Mouse (Mus musculus) induced T-regulatory cell, adult 2 months (primary cell): Measurements from ENCODE around the gene 1110065P20Rik.
A peak's percentile ranks its signal among the peaks of the same experiment; 100 is the strongest.

Experiments
- DNase-seq: peaks from one replicate; pipeline ENCODE4 v3.0.0-alpha.2; 2012; ENCODE audit warnings: low read depth

Gene 1110065P20Rik

GRCm38 (mm10) chr4:124840998-124841397 lies 10.0 kb downstream of the 1110065P20Rik start:
- peak; percentile 44 for DNase-seq

- no peak for DNase-seq
These were observed 12.8 kb downstream of the 1110065P20Rik start for GRCm38 (mm10) chr4:124838035-124838700.

GRCm38 (mm10) chr4:124832796-124833195 lies 18.2 kb downstream of the 1110065P20Rik start:
- DNase-seq = no peak

DNA sequence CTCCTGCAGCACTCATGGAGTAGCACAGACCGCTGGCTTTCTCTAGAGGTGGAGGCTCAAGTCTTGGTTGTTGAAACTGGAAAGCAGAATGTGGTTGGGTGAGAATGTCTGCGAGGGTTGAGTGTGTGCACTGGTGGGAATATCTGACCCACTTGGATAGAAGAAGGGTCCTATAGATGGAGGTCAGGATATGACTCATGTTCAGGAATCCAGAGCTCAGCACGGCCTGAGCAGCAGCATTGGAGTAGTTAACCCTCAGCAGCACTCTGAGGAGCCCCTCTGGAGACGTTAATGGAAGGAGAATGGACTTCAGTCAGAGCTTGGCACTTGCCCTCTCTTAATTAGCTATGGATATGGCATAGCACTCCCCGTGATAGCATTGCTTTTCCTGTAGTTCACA lies 21.3 kb downstream of the 1110065P20Rik start:
- DNase-seq = no peak

DNA sequence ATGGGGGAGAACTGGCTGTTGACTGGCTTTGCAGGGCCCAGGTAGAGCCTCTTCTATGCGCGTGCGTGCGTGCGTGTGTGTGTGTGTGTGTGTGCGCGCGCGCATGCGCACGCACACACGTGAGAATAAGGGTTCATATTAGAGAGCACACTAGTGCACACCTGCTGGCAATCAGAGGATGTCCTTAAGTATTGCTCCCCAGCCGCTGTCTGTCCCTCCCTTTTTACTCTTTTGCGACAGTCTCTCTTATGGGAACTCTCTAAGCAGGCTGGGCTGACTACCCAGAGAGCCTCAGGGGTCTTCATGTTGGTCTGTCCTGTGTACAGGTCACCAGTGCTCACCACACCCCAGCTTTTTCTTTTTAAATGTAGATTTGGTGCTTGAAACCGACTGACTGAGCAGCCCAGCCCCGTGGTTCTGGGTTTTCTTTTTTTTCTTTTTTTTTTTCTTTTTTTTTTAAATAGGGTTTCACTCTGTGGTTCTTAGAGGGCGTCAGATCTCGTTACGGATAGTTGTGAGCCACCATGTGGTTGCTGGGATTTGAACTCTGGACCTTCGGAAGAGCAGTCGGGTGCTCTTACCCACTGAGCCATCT lies 25.5 kb downstream of the 1110065P20Rik start:
- DNase-seq = no peak

DNA sequence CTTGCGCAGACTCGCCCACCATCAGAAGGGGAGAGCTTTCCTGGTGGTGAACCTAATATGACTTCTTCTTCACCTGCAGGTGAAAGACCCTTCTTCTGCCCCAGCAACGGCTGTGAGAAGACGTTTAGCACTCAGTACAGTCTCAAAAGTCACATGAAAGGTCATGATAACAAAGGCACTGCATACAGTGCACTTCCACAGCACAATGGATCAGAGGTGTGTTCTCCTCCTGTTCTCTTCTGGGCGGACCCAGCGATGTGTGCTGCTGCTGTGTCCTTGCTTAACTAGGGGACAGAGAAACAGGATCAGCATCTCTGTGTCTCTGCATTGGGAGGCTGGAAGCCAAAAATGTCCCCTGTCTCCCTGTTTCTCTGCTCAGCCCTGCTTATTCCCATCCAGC lies 26.0 kb downstream of the 1110065P20Rik start:
- no peak for DNase-seq

GRCm38 (mm10) chr4:124818832-124819231 lies 32.2 kb downstream of the 1110065P20Rik start:
- DNase-seq = no peak

DNA sequence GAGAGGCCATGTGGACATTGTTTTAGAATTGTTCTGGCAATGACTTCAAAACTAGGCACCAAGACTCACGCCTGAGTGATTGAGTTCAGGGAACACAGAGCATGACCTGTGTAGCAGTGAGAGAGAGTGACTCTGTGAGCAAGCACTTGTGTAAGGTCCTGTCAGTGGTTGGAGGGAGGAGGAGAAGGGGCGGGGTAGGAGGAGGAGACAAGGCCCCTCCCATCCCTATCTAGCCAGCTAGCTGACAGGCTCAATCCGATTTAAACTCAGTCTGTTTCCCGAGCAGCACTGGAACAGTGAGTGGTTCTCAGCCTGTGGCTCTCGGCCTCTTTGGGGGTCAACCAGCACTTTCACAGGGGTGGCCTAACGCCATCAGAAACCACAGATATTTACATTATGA lies 33.2 kb downstream of the 1110065P20Rik start:
- no peak for DNase-seq

DNA sequence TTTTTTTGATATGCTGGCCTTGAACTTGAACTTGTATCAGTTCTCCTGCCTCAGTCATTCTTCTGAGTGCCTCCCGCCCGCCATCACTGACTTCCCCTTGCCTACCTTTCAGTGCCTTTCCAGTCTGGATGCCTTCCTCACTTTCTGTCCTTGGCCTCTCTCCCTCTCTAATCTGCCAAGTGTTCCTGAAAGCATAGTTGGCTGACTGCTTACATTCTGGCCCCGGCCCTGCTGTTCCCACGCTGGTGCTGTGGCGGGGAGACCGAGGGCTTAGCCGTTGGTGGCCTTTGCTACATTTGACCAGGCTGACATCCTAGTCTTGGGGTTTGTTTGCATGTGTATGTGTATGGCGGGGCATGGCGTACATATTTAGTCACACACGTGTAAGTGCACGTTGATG lies 35.1 kb downstream of the 1110065P20Rik start:
- DNase-seq = no peak

DNA sequence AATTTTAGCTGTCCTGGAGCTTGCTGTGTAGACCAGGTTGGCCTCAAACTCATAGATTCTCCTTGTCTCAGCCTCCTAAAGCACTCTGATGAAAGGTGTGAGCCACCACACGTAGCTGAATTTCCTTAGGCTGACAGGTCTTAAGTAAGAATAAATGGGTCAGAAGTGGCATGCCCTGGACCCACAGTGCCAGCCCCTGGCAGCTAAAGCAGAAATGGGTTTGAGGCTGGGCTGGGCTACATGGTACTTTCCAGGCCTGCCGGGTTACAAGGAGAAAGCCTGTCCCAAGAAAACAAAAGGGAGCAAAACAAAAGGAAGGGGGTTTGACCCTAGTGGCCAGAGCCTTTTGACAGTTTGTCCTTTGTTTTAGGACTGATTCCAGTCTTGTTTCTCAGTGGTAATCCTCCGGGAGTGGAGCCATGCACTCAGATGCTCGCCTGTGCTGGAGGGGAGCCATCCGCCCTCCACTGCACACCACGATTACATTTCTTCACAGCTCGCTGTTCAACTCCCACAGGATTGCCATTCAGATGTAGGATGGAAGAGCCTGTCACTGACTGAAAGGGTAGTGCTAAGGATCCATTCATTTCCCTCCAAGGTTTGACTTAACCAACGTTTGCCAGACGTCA lies 39.5 kb downstream of the 1110065P20Rik start:
- DNase-seq = no peak

DNA sequence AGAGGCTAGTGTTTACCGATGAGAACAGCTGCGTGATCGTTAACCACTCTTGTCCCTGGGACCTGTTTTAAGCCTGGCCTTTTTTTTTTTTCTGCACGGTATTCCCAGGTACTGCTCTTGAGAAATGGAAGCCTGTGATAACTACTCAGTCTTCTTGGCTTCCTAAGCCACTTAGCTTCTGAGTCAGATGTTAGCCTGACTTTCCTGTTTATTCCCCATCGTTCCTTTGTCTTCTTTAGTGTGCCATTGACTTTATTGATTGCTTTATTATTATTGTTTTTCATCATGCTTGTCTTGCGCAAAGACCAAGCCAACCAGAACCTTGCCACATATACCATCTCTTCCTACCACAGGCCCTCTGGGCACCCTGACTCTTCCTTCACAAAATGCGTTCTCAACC lies 40.9 kb downstream of the 1110065P20Rik start:
- DNase-seq = no peak

DNA sequence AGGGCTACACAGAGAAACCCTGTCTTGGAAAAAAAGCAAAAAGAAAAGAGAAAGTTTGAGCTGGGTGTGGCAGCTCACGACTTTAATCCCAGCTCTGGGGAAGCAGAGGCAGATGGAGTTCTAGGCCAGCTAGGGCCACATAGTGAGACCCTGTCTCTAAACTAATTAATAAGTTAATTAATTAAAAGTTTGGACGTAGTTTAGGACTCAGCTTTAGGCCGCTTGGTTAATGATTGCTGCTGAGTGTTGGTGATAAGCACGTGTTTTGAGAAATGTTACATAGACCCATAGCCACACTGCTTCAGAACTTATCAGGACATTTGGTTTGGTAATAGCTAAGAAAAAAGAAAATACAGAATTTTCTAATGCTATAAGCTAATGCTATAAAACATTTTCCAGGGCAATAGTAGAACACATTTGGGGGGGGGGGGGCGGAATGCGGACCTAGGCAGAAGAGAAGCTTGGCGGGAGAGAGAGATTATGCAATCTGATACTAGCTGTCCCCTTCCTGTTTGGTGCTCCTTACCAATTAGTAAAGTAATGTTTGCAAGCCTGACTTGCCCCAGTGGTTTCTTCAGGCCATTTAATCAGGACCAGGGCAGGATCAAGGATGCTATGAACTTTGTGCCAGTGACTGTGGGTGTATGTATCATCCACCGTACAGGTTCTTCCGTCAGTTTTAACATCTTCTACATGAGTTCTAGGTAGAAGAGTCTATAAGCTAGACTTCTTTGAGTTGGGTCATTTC lies 41.7 kb downstream of the 1110065P20Rik start:
- no peak for DNase-seq

GRCm38 (mm10) chr4:124808511-124808910 lies 42.5 kb downstream of the 1110065P20Rik start:
- DNase-seq = no peak

- DNase-seq = peak; percentile 58
These were observed 47.6 kb downstream of the 1110065P20Rik start for GRCm38 (mm10) chr4:124803406-124803805.

DNA sequence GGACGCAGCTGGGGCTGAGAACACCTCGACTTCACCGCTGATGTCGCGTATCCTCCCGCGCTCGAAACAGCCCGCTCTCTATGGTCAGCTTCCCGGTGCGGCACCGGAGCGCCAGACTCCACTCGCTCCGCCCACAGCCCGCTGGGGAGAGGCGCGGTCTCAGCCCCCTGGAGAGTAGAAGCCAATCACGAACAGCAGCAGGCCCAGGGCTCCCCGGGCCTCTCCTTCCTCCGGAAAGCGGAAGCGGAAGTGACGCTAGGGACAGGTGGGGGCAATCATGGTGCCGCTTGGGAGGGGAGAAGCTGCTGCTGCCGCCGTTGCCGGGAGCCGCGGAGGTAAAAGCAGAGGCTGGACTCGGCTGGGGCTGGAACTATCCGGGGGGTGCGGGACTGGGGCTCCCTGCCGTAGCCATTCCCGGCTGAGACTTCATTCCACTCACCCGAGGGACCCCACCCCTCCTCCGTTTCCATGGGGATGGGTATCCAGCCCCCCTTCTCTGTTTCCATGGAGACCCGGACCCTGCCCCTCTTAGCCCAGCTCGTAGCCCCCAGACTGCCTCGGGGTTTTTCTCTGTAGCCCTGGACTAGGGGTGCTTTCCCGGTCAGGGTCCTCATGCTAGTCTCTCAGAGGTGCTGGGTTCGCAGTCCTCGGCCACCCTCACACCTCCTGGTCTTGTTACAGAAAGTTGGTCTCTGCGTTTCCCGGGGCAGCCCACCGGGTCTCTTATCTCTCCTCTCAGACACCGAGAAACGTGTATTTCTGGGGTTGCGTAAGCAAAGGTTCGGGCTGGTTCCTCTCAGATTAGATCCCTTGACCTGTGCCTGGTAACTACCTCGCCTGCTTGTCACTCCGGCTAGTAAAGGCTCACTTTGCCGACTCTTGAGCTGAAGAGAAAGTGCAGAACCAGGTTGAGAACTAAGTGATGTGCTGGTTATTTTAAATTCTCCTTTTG lies 48.4 kb downstream of the 1110065P20Rik start:
- peak; percentile 99 for DNase-seq

DNA sequence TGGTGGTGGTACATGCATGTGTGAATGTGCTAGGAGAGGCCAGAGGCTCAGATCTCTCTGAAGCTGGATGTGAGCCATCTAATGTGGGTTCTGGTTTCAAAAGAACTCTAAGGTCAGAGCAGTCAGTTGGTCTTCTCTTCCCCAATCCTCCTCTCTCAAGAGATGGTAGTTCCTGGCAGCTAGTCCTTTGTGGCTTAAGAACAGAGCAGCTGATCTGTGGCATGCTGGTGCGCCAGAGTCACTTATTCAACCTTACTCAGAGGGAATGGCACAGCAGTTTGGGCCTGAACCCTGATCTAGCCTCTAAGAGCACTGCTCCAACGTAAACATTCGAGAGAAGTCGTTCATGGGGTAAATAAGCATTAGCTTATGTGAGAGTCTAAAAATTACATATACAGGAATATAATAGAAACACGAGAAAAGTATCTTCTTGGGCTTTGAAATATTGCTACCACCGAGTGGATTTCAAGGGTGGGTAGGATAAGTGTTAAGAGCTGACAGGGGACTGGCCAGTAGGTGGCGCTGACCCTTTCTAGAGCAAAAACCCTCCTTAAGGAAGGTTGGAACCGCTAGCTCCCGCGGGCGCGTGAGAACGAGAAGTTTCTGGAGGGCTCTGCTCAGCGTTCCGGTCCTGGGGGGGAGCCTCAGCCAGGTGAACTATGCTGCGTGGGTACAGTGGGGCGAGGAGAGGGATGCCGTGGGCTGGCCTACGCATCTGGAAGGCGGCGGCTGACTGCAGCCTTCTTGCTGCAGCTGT lies 49.3 kb downstream of the 1110065P20Rik start, which contains the start of gene Mtf1:
Gene Mtf1, plus strand, starts transcription at position 553 of the 757 bp plus-strand sequence.
- peak; percentile 94 for DNase-seq
